Comparison of ENCODE assay signal across 19 mouse cellular contexts in the genomic region with DNA sequence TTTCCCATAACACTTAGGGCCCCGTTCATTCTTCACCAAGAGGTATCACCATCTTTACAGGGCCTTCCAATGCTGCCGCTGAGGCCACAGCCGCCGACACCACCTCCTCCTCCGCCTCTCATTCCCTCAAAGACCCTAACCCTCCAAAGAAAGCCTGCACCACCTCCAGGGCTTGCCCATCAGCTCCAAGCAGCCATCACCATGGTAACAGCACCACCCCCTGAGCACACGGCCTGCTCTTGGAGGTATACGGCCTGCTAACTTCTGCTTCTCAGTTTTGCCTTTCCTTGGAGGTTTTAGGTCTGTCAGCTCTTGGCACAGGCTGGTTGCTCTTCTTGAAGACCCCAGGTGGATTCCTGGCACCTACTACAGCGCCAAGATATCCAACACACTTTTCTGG. TPM values are rescaled to one million over a fixed set of nuclear protein-coding genes. Genes with fewer than 3 reads are reported as not detected.
DNase-seq lines count a peak whose midpoint lies in the region; ATAC-seq and TF ChIP-seq lines count a peak whose summit lies in the region.
"Had no signal": no experiment of that assay in that cellular context is flagged by ENCODE, and none has a peak within 500 bp of the region (broad histone marks: within the 10 kb centered on the region; RNA-seq: fewer than 3 reads in every experiment).

No protein-coding gene starts in this region.

- H3K9me3 ChIP-seq in forebrain, embryonic 10.5 days: no peaks in the 10 kb centered on the region
- H3K9me3 ChIP-seq in forebrain, embryonic 13.5 days (replicated peaks): no peaks in the 10 kb centered on the region
- H3K9me3 ChIP-seq in neural tube, embryonic 13.5 days: no peaks in the 10 kb centered on the region
- no peaks in the 10 kb centered on the region for H3K9me3 ChIP-seq in forebrain, postnatal 0 days (ENCODE audit: low read length)
- H3K9me3 ChIP-seq: heart, embryonic 15.5 days; liver, embryonic 13.5 days had no signal

- no peak overlapping the region for H3K27ac ChIP-seq in forebrain, embryonic 10.5 days
- no peak overlapping the region for H3K27ac ChIP-seq in forebrain, embryonic 13.5 days
- no peak overlapping the region for H3K27ac ChIP-seq in neural tube, embryonic 13.5 days (replicated peaks)
- no peak overlapping the region for H3K27ac ChIP-seq in forebrain, postnatal 0 days (ENCODE audit: low read depth, low read length)
- H3K27ac ChIP-seq: heart, embryonic 15.5 days; liver, embryonic 13.5 days had no signal

- peak; percentile 31 for DNase-seq in forebrain, embryonic 10.5 days (ENCODE audit: extremely low spot score, low spot score)
- DNase-seq in neural tube, embryonic 10.5 days (ENCODE audit: extremely low spot score, low spot score): no peak
- DNase-seq in forebrain, postnatal 0 days: no peak
- DNase-seq in ovary, adult 18-20 months (ENCODE audit: low spot score): no peak
- no peak for DNase-seq in right cerebral cortex, postnatal 4 days
- DNase-seq: adrenal gland, adult 8-10 months; cerebellum, adult 8-10 months; heart, adult 18-20 months; layer of hippocampus, postnatal 36 days; left cerebral cortex, postnatal 4 days; liver, embryonic 13.5 days; right cerebral cortex, postnatal 25 days; thymus, adult 18-20 months had no signal

- H3K4me2 ChIP-seq in forebrain, embryonic 13.5 days: no peak overlapping the region
- H3K4me2 ChIP-seq in neural tube, embryonic 13.5 days: no peak overlapping the region
- no peak overlapping the region for H3K4me2 ChIP-seq in forebrain, postnatal 0 days (ENCODE audit: low read depth)
- H3K4me2 ChIP-seq: heart, embryonic 15.5 days; liver, embryonic 13.5 days had no signal

- peaks cover 23% of the 10 kb centered on the region for H3K36me3 ChIP-seq in forebrain, embryonic 10.5 days (replicated peaks)
- H3K36me3 ChIP-seq in forebrain, embryonic 13.5 days (ENCODE audit: poor library complexity, severe bottlenecking): peaks cover 18% of the 10 kb centered on the region
- peaks cover 18% of the 10 kb centered on the region for H3K36me3 ChIP-seq in neural tube, embryonic 13.5 days
- peaks cover 13% of the 10 kb centered on the region for H3K36me3 ChIP-seq in forebrain, postnatal 0 days (ENCODE audit: insufficient read depth)
- H3K36me3 ChIP-seq: heart, embryonic 15.5 days; liver, embryonic 13.5 days had no signal

- no peaks in the 10 kb centered on the region for H3K27me3 ChIP-seq in forebrain, embryonic 10.5 days (ENCODE audit: poor library complexity, severe bottlenecking)
- no peaks in the 10 kb centered on the region for H3K27me3 ChIP-seq in forebrain, embryonic 13.5 days
- no peaks in the 10 kb centered on the region for H3K27me3 ChIP-seq in neural tube, embryonic 13.5 days
- H3K27me3 ChIP-seq in forebrain, postnatal 0 days (ENCODE audit: insufficient read depth, low read length): no peaks in the 10 kb centered on the region
- H3K27me3 ChIP-seq: heart, embryonic 15.5 days; liver, embryonic 13.5 days; Patski had no signal

- peaks cover 35% of the 10 kb centered on the region for H3K4me1 ChIP-seq in forebrain, embryonic 10.5 days
- H3K4me1 ChIP-seq in forebrain, embryonic 13.5 days: peaks cover 19% of the 10 kb centered on the region
- H3K4me1 ChIP-seq in neural tube, embryonic 13.5 days (replicated peaks): peaks cover 19% of the 10 kb centered on the region
- no peaks in the 10 kb centered on the region for H3K4me1 ChIP-seq in forebrain, postnatal 0 days (ENCODE audit: insufficient read depth)
- H3K4me1 ChIP-seq: liver, embryonic 13.5 days had no signal

- no peak overlapping the region for H3K9ac ChIP-seq in forebrain, embryonic 13.5 days
- peak overlapping the region; percentile 43; the same call in 1 of the 2 replicates for H3K9ac ChIP-seq in neural tube, embryonic 13.5 days
- H3K9ac ChIP-seq in forebrain, postnatal 0 days: no peak overlapping the region
- H3K9ac ChIP-seq: heart, embryonic 15.5 days; liver, embryonic 13.5 days had no signal

- 51% methylated on average over 8 of the region's 8 CpGs for WGBS in forebrain, embryonic 10.5 days
- WGBS in forebrain, embryonic 13.5 days: 28% methylated on average over 8 of the region's 8 CpGs
- 37% methylated on average over 8 of the region's 8 CpGs for WGBS in neural tube, embryonic 13.5 days
- WGBS in forebrain, postnatal 0 days: 36% methylated on average over 8 of the region's 8 CpGs

- H3K4me3 ChIP-seq in forebrain, embryonic 10.5 days: no peak overlapping the region
- no peak overlapping the region for H3K4me3 ChIP-seq in forebrain, embryonic 13.5 days
- H3K4me3 ChIP-seq in neural tube, embryonic 13.5 days: no peak overlapping the region
- H3K4me3 ChIP-seq in forebrain, postnatal 0 days (ENCODE audit: low read depth, low read length): no peak overlapping the region
- H3K4me3 ChIP-seq: erythroblast, embryonic 14.5 days; heart, embryonic 15.5 days; liver, embryonic 13.5 days had no signal

- TF ChIP-seq CTCF in forebrain, postnatal 0 days (IDR thresholded peaks at IDR 0.05; ENCODE audit: low read depth): no peak

- no peak for ATAC-seq in forebrain, embryonic 13.5 days
- peak; percentile 24; the same call in 1 of the 2 replicates for ATAC-seq in neural tube, embryonic 13.5 days (ENCODE audit: low read depth)
- peak; percentile 50; the same call in 1 of the 2 replicates for ATAC-seq in forebrain, postnatal 0 days
- no peak for ATAC-seq in cerebellum, adult (ENCODE audit: insufficient number of reproducible peaks, low FRiP score, low TSS enrichment)
- ATAC-seq: Patski had no signal

RNA-seq across cellular contexts. Expression of gene Itpk1, which starts 33.9 kb away (rescaled TPM):
- polyA plus RNA-seq in forebrain, embryonic 10.5 days (2016; fragmentation: Nextera tagmentation; extraction: Ambion mirVana): 16.5 and 18.5 TPM in 2 replicates
- 34.5 and 38.7 TPM in 2 replicates for polyA plus RNA-seq in forebrain, embryonic 13.5 days (2015; fragmentation: Nextera tagmentation; extraction: Ambion mirVana)
- 30.9 and 34.0 TPM in 2 replicates for polyA plus RNA-seq in neural tube, embryonic 13.5 days (2015; fragmentation: Nextera tagmentation; extraction: Ambion mirVana)
- 47.5 and 66.5 TPM in 2 replicates for total RNA-seq in forebrain, postnatal 0 days (2014; rRNA removed)
- polyA plus RNA-seq in forebrain, postnatal 0 days (2015; fragmentation: Nextera tagmentation; extraction: Ambion mirVana): 47.6 and 50.8 TPM in 2 replicates

Comparison
In these comparisons a context has a peak if more than half of its experiments do, and no peak if none do; other contexts are left out.
1. ATAC-seq: peak in neural tube, embryonic 13.5 days (single experiment) and forebrain, postnatal 0 days (single experiment); none in forebrain, embryonic 13.5 days (single experiment) and cerebellum, adult (single experiment).